ENCODE assay signal across 8 mouse cellular contexts in genomic region chr2:172863469-172863856, GRCm38 (mm10).
DNase-seq lines count a peak whose midpoint lies in the region; ATAC-seq and TF ChIP-seq lines count a peak whose summit lies in the region.

No protein-coding gene starts in this region.

- WGBS in heart, embryonic 12.5 days, result 35% methylated on average over 14 of the region's 14 CpGs
- 18% methylated on average over 14 of the region's 14 CpGs for WGBS in lung, postnatal 0 days
- 24% methylated on average over 14 of the region's 14 CpGs for WGBS in intestine, embryonic 15.5 days
- 34% methylated on average over 14 of the region's 14 CpGs for WGBS in olfactory bulb, adult 2 months

- ATAC-seq in heart, embryonic 12.5 days (ENCODE audit: insufficient number of reproducible peaks, low FRiP score), result no peak
- ATAC-seq in lung, postnatal 0 days, result no peak
- peak; percentile 26 for ATAC-seq in intestine, embryonic 15.5 days

- H3K4me3 ChIP-seq in heart, embryonic 12.5 days, result peak overlapping the region; percentile 7; the same call in 1 of the 2 replicates
- peak overlapping the region; percentile 24; the same call in 1 of the 2 replicates for H3K4me3 ChIP-seq in lung, postnatal 0 days (ENCODE audit: low read depth, low read length)
- 0 out of 2 replicates have a peak overlapping the region, but pooled peaks have one; percentile 0 for H3K4me3 ChIP-seq in intestine, embryonic 15.5 days (replicated peaks)
- peak overlapping the region; percentile 4 for H3K4me3 ChIP-seq in olfactory bulb, adult 2 months (ENCODE audit: insufficient read depth, low read depth, low read length)

- peaks cover 4% of the 10 kb centered on the region; the same call in 1 of the 2 replicates for H3K36me3 ChIP-seq in heart, embryonic 12.5 days
- H3K36me3 ChIP-seq in lung, postnatal 0 days (ENCODE audit: insufficient read depth, low read length), result no peaks in the 10 kb centered on the region
- no peaks in the 10 kb centered on the region for H3K36me3 ChIP-seq in intestine, embryonic 15.5 days

- peak overlapping the region; percentile 89 for H3K27ac ChIP-seq in heart, embryonic 12.5 days (ENCODE audit: poor library complexity, severe bottlenecking)
- H3K27ac ChIP-seq in lung, postnatal 0 days (ENCODE audit: low read length), result no peak overlapping the region
- no peak overlapping the region; the same call in 1 of the 2 replicates for H3K27ac ChIP-seq in intestine, embryonic 15.5 days
- no peak overlapping the region for H3K27ac ChIP-seq in olfactory bulb, adult 2 months (ENCODE audit: insufficient read depth, low read depth, low read length)

- H3K27me3 ChIP-seq in heart, embryonic 12.5 days (replicated peaks), result no peaks in the 10 kb centered on the region
- no peaks in the 10 kb centered on the region for H3K27me3 ChIP-seq in lung, postnatal 0 days (replicated peaks; ENCODE audit: insufficient read depth, low read length)
- no peaks in the 10 kb centered on the region for H3K27me3 ChIP-seq in intestine, embryonic 15.5 days (replicated peaks)

- H3K4me2 ChIP-seq in heart, embryonic 12.5 days, result peak overlapping the region; percentile 53
- peak overlapping the region; percentile 45 for H3K4me2 ChIP-seq in lung, postnatal 0 days (replicated peaks; ENCODE audit: low read depth, low read length)
- peak overlapping the region; percentile 51 for H3K4me2 ChIP-seq in intestine, embryonic 15.5 days (replicated peaks)

- H3K9me3 ChIP-seq in heart, embryonic 12.5 days (replicated peaks), result peaks cover 7% of the 10 kb centered on the region; the same call in 1 of the 2 replicates
- H3K9me3 ChIP-seq in lung, postnatal 0 days (ENCODE audit: low read length), result no peaks in the 10 kb centered on the region
- no peaks in the 10 kb centered on the region for H3K9me3 ChIP-seq in intestine, embryonic 15.5 days

- H3K9ac ChIP-seq in heart, embryonic 12.5 days, result 0 out of 2 replicates have a peak overlapping the region, but pooled peaks have one; percentile 26
- H3K9ac ChIP-seq in lung, postnatal 0 days (replicated peaks; ENCODE audit: low read depth), result no peak overlapping the region
- H3K9ac ChIP-seq in intestine, embryonic 15.5 days, result no peak overlapping the region

- no peak for DNase-seq in heart, postnatal 36 days
- peak; percentile 38 for DNase-seq in lung, postnatal 0 days (ENCODE audit: low spot score)
- DNase-seq in lung, postnatal 14 days, result no peak
- no peak for DNase-seq in adrenal gland, adult 18-20 months (ENCODE audit: low spot score in 2 of 2)
- no peak for DNase-seq in urinary bladder, postnatal 36 days (ENCODE audit: low spot score in 2 of 2)

- no peak for TF ChIP-seq CTCF in lung, postnatal 0 days (IDR thresholded peaks at IDR 0.05)
- TF ChIP-seq CTCF in olfactory bulb, adult 2 months (IDR thresholded peaks at IDR 0.05; ENCODE audit: insufficient read depth, low read depth, low read length), result no peak

- intact Hi-C loops in heart, postnatal 36 days (cut with DNase I), result no loop called here

- no peak for TF ChIP-seq POLR2A in olfactory bulb, adult 2 months (IDR thresholded peaks at IDR 0.05; ENCODE audit: insufficient read depth, low read depth, low read length)

- H3K4me1 ChIP-seq in heart, embryonic 12.5 days (replicated peaks), result peaks cover 74% of the 10 kb centered on the region
- peaks cover 14% of the 10 kb centered on the region for H3K4me1 ChIP-seq in lung, postnatal 0 days (ENCODE audit: insufficient read depth, low read depth, low read length)
- H3K4me1 ChIP-seq in intestine, embryonic 15.5 days (replicated peaks), result peaks cover 26% of the 10 kb centered on the region
- peaks cover 22% of the 10 kb centered on the region for H3K4me1 ChIP-seq in olfactory bulb, adult 2 months (ENCODE audit: control insufficient read depth, insufficient read depth, low read length)

- TF ChIP-seq EP300 in lung, postnatal 0 days (IDR thresholded peaks at IDR 0.05), result no peak
